8 mouse cellular contexts compared by ENCODE assay signal in the genomic region with DNA sequence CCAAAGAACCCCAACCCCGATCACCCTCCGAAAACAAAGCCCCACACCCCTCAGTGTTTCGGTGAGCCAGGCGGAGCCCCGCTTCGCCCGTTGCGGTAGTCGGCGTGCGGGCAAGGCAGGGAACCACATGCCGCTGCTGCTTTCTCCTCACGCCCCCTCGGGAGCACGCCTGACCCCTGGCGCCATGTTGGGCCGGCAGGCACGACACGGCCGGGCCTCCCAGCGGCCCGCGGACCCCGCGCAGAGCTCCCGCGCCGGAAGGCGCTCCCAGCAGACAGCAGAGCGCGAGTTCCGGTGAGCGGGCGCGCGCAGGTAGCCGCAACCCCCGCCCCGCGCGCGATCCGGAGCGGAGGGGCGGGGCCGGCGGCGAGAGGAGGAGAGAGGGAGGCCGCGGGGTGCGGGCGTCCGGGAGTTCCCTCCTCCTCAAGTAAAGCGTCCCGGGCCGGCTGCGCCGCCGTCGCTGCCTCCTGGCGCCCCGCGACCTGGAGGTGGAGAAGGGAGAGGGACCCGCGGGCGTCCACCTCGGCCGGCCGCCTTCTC. TPM values are rescaled to one million over a fixed set of nuclear protein-coding genes. Genes with fewer than 3 reads are reported as not detected.
DNase-seq lines count a peak whose midpoint lies in the region; ATAC-seq and TF ChIP-seq lines count a peak whose summit lies in the region.

Gene Yes1, plus strand, starts transcription at position 371 of the 540 bp plus-strand sequence.

- no peaks in the 10 kb centered on the region; the same call in 1 of the 2 replicates for H3K79me2 ChIP-seq in liver, adult 2 months (ENCODE audit: control insufficient read depth, insufficient read depth, low read length)
- peaks cover 17% of the 10 kb centered on the region for H3K79me2 ChIP-seq in myocyte (ENCODE audit: control insufficient read depth, insufficient read depth)

- H3K27ac ChIP-seq in embryonic facial prominence, embryonic 13.5 days: peak within 1 kb of the TSS; percentile 91
- peak within 1 kb of the TSS; percentile 89 for H3K27ac ChIP-seq in liver, adult 2 months (replicated peaks; ENCODE audit: insufficient read depth, low read depth, low read length)

- peak; percentile 91 for DNase-seq in A20 (ENCODE audit: low read depth, low spot score)
- DNase-seq in adrenal gland, postnatal 4 days (ENCODE audit: low spot score in 2 of 2): peak; percentile 73 to 77
- DNase-seq in heart, adult 9 months (ENCODE audit: low spot score in 2 of 2): peak; percentile 82 to 84
- DNase-seq in kidney, adult 9 months: peak; percentile 88
- peak; percentile 67 for DNase-seq in liver, adult 2 months (ENCODE audit: extremely low read depth, low read depth, low spot score)
- DNase-seq in spleen, postnatal 4 days (ENCODE audit: low spot score in 2 of 2): peak; percentile 59 to 84

- H3K4me3 ChIP-seq in embryonic facial prominence, embryonic 13.5 days: peak within 1 kb of the TSS; percentile 94
- H3K4me3 ChIP-seq in liver, adult 2 months (ENCODE audit: insufficient read depth, low read depth, low read length): peak within 1 kb of the TSS; percentile 97
- peak within 1 kb of the TSS; percentile 53 for H3K4me3 ChIP-seq in myocyte

- H3K27me3 ChIP-seq in embryonic facial prominence, embryonic 13.5 days: no peaks in the 10 kb centered on the region
- H3K27me3 ChIP-seq in liver, adult 2 months (ENCODE audit: control insufficient read depth, insufficient read depth, low read length): no peaks in the 10 kb centered on the region
- H3K27me3 ChIP-seq in myocyte (ENCODE audit: control insufficient read depth, insufficient read depth, insufficient read length): no peaks in the 10 kb centered on the region

- TF ChIP-seq CTCF in liver, adult 2 months (IDR thresholded peaks at IDR 0.05; ENCODE audit: low read depth, low read length): no peak

- no peaks in the 10 kb centered on the region for H3K36me3 ChIP-seq in embryonic facial prominence, embryonic 13.5 days
- H3K36me3 ChIP-seq in liver, adult 2 months (ENCODE audit: control insufficient read depth, insufficient read depth, low read length): no peaks in the 10 kb centered on the region
- no peaks in the 10 kb centered on the region for H3K36me3 ChIP-seq in myocyte (ENCODE audit: control insufficient read depth, insufficient read depth)

- TF ChIP-seq POLR2A in liver, adult 2 months (IDR thresholded peaks at IDR 0.05; ENCODE audit: extremely low read depth, insufficient read depth, low read length): no peak; the same call in none of the 2 replicates
- peak; percentile 57 for TF ChIP-seq POLR2A in myocyte (IDR thresholded peaks at IDR 0.05; ENCODE audit: insufficient read length, low read depth)

- peaks cover 15% of the 10 kb centered on the region; the same call in 1 of the 2 replicates for H3K4me1 ChIP-seq in embryonic facial prominence, embryonic 13.5 days
- H3K4me1 ChIP-seq in liver, adult 2 months (ENCODE audit: control insufficient read depth, insufficient read depth, low read length): peaks cover 4% of the 10 kb centered on the region; the same call in 1 of the 2 replicates

- under 1% methylated on average over 48 of the region's 69 CpGs for WGBS in embryonic facial prominence, embryonic 13.5 days
- under 1% methylated on average over 60 of the region's 69 CpGs for WGBS in liver, adult 2 months

- peak within 1 kb of the TSS; percentile 59 for H3ac ChIP-seq in myocyte (ENCODE audit: control insufficient read depth, insufficient read length)

- peak within 1 kb of the TSS; percentile 71 for H3K4me2 ChIP-seq in embryonic facial prominence, embryonic 13.5 days
- peak within 1 kb of the TSS; percentile 89 for H3K4me2 ChIP-seq in myocyte (ENCODE audit: low read depth)

- peak; percentile 96 for ATAC-seq in embryonic facial prominence, embryonic 13.5 days (ENCODE audit: insufficient number of reproducible peaks, insufficient read depth, low FRiP score, low TSS enrichment, low read depth)

- H3K9me3 ChIP-seq in embryonic facial prominence, embryonic 13.5 days: no peaks in the 10 kb centered on the region

- peak within 1 kb of the TSS; percentile 94 for H3K9ac ChIP-seq in embryonic facial prominence, embryonic 13.5 days
- peak within 1 kb of the TSS; percentile 98 for H3K9ac ChIP-seq in liver, adult 2 months (ENCODE audit: low read depth, low read length)

TF ChIP-seq in myocyte, 11 proteins besides CTCF, POLR2A, EP300 and RAD21:
- no peak for TF ChIP-seq SRF (IDR thresholded peaks at IDR 0.05; ENCODE audit: control insufficient read depth, insufficient read length, low read depth)
- TF ChIP-seq MYOD1 (IDR thresholded peaks at IDR 0.05; ENCODE audit: control insufficient read depth in 1 of 3, insufficient read length in 2 of 3, low read depth in 2 of 3): peak in 1 of 3 experiments; percentile 5

RNA-seq across cellular contexts. Expression of gene Yes1, which starts in this region (rescaled TPM):
- 10 to 100 TPM; 43.6 to 46.2 TPM for total RNA-seq in adrenal gland, postnatal 4 days (2021)
- polyA plus RNA-seq in embryonic facial prominence, embryonic 13.5 days (2015; fragmentation: Nextera tagmentation; extraction: Ambion mirVana): 32.6 and 34.0 TPM in 2 replicates
- 24.4 and 30.6 TPM in 2 replicates for total RNA-seq in liver, adult 2 months (2014; rRNA removed)
- polyA plus RNA-seq in liver, adult 2 months (2012; rRNA removed): 1.4 and 1.7 TPM in 2 replicates
- 3.3 TPM for polyA plus RNA-seq in myocyte (2012; fragmentation: generic; extraction: Trizol)

Comparison
In these comparisons a context has a peak if more than half of its experiments do, and no peak if none do; other contexts are left out.
1. Peak in every context shown above with its lines: DNase-seq, ATAC-seq, H3K4me3 ChIP-seq and H3K27ac ChIP-seq.